Mouse (Mus musculus): ENCODE data around the gene Zfp180.
A peak's percentile ranks its signal among the peaks of the same experiment; 100 is the strongest.
"Not testable (repeated sequence)": the region's sequence is repeated elsewhere in the genome, so short reads cannot be mapped to it uniquely, and the experiment has no call there.

The Zfp180 gene

DNA sequence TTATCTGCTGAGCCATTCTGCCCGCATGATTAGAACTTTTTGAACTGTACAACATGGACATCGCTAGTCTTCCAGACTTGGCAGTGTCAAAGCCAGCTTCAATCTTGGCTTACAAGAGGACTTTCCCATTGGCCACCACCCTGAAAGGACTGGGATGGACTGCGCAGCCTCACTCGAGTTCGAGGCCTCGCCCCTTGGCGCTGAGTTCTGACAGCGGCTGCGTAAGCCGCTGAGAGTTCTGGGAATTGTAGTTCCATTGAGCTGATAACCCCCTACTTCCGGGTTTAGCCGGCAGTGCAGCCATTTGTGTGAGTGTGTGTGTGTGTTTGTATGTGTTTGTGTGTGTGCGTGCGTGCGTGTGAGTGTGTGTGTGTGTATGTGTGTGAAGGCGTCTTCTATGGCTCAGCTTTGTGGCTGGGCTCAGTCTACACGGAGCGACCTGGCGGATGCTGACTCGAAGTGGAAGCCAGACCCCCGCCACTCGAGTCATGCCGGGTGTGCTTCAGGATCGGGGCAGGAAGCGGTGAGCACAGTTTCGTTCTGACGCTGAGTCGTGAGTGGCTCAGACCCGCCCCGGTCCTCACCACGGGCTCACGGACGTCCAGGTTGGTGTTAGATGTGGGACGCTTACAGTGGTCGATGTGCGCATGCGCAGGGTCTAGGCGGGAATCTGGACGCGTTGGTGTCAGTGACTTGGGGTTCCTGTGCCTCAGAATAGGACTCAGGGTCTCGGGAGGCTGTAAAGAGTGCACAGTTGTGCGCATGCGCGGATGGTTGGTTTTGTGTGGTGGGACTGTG lies at the start of gene Zfp180:
Gene Zfp180, plus strand, starts transcription at position 291 of the 798 bp plus-strand sequence.
- DNase-seq = peak; percentile 98

GRCm38 (mm10) chr7:24052660-24053304 lies 28.9 kb upstream of the Zfp180 start, which contains the start of gene Vmn1r183:
TSS of gene Vmn1r183 (plus strand) at chr7:24053254.
- no peak for DNase-seq

DNA sequence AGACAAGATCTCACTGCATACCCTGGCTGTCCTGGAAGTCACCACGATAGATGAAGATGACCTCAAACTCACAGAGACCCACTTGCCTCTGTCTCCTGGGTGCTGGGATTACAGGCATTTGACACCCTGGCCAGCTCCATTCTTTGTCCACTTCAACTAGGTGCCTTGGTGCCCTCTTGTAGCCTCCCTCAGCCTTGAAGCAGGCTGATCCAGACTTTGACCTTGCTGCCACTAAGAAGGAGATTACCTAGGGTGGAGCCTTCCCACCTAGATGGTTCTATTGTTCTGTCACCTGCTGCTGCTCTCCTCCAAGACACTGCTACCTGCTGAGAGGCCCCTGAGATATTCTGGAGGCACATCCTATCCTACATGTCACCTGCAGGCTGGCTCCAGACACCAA lies 7.3 kb upstream of the Zfp180 start:
- not testable (repeated sequence) for DNase-seq

- peak; percentile 41 for DNase-seq
Measured at GRCm38 (mm10) chr7:24082457-24083235, 922 bp downstream of the Zfp180 start.

GRCm38 (mm10) chr7:24086871-24087270 lies 5.1 kb downstream of the Zfp180 start:
- DNase-seq = no peak

GRCm38 (mm10) chr7:24087485-24088125 lies 5.9 kb downstream of the Zfp180 start:
- DNase-seq = no peak

DNA sequence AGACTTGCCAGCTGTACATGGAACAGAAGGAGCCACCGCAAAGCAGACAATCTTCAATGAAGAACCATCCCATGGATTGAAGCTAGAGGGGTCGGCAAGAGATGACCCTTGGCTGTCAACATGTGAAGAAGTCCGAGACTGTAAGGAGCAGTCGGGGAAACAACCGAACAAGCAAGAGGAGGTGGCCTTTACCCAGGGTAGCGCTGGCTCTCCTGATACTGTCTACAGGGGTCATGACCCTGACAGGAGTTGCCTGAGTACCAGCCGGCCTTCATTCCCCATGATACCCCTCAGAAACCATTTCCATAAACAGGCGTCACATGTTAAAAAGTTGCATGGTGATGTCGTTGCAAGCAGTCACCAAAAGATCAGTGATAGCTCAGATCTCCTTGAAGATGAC lies 22.7 kb downstream of the Zfp180 start:
- DNase-seq = no peak

DNA sequence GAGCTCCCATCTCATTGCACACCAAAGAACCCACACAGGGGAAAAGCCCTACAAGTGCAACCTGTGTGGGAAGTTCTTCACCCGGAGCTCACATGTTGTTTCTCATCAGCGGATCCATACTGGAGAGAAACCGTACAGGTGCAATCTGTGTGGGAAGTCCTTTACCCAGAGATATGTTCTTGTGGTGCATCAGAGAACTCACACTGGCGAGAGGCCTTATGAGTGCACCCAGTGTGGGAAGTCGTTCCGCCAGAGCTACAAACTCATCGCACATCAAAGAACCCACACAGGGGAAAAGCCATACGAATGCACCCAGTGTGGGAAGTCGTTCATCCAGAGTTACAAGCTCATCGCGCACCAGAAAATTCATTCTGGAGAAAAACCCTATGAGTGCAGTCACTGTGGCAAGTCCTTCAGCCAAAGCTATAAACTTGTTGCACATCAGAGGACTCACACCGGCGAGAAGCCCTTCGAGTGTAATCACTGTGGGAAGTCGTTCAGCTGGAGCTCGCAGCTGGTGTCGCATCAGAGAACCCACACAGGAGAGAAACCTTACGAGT lies 23.5 kb downstream of the Zfp180 start:
- no peak for DNase-seq

GRCm38 (mm10) chr7:24110839-24111238 lies 29.1 kb downstream of the Zfp180 start:
- DNase-seq = peak; percentile 46

- no peak for DNase-seq
Measured at GRCm38 (mm10) chr7:24111772-24112155, 30.0 kb downstream of the Zfp180 start.

- DNase-seq = peak; percentile 94
Measured at GRCm38 (mm10) chr7:24112156-24112856, 30.6 kb downstream of the Zfp180 start, which contains the start of gene Zfp112. TSS of gene Zfp112 (plus strand) at chr7:24112314.

GRCm38 (mm10) chr7:24113001-24113400 lies 31.3 kb downstream of the Zfp180 start:
- peak; percentile 78 for DNase-seq

DNA sequence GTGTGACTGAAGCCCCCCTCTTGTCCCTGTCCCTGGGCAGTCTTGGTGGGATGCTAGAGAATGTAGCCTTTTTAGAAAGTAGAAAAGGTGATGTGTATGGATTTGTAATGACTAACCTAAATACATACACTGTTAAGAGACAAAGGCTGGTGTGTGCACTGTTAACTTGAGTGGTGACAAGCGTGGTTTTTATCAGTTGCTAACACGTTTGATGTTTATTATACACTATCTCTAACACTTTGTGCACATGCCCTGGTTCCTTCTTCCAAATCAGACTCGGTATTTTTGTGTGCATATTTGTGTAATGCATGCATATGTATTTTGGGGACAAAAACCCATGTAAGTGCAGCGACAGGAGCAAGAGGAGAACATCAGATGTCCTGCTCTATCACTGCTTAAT lies 34.9 kb downstream of the Zfp180 start:
- no peak for DNase-seq

- DNase-seq = no peak
Measured at GRCm38 (mm10) chr7:24133425-24133995, 51.8 kb downstream of the Zfp180 start.

- peak; percentile 90 for DNase-seq
Measured at GRCm38 (mm10) chr7:24133996-24134828, 52.5 kb downstream of the Zfp180 start, which contains the start of gene Zfp235. TSS of gene Zfp235 (plus strand) at chr7:24134169.

- DNase-seq = no peak
Measured at GRCm38 (mm10) chr7:24142566-24142965, 60.8 kb downstream of the Zfp180 start.

DNA sequence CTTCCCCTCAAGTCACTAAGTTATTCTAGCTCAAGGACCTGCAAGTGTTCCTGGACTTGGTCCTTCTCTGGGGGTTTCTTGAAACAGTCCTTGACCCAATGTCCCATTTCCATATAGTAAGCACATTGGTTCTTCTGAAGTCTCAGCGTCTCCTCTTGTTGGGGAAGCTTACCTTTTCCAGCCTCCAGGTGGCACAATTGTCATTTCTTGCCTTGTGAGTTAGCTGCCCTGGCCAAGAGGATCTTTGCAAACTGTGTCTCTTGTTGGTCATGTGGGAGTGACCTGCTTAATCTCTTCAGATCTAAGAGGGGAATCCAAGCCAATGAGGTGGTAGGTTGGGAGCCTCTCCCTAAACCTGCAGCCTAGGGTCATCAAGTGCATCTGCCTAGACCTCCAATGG lies 71.5 kb downstream of the Zfp180 start:
- no peak for DNase-seq

Measured in cerebellum, adult 9-11 months (tissue).